Mouse (Mus musculus) T-helper 17 cell (primary cell): ENCODE measurements around the gene Cd300lg.

Experiments used
- in situ Hi-C, 2 experiments: fragments of 300-600 bp; cut with MboI, MseI; formaldehyde crosslinking; loops; 1 replicate in 1 of 2; 2 replicates in 1 of 2; pipeline ENCODE4 v1.15.1; 2025; ENCODE audit warnings: high pct_unique_total_duplicates in 2 of 2

Cd300lg gene

GRCm38 (mm10) chr11:102051541-102051940, 10.2 kb downstream of the Cd300lg start:
- in situ Hi-C loops, result no loop called here

- in situ Hi-C loops, result no loop called here
Observed at GRCm38 (mm10) chr11:102051954-102052353, 10.6 kb downstream of the Cd300lg start.

GRCm38 (mm10) chr11:102052697-102053096, 11.4 kb downstream of the Cd300lg start:
- in situ Hi-C loops, result no loop called here

GRCm38 (mm10) chr11:102053183-102053582, 11.9 kb downstream of the Cd300lg start:
- in situ Hi-C loops, result no loop called here

- in situ Hi-C loops, result no loop called here
Observed at GRCm38 (mm10) chr11:102053847-102054246, 12.5 kb downstream of the Cd300lg start.

GRCm38 (mm10) chr11:102061236-102061940, 20.1 kb downstream of the Cd300lg start:
- in situ Hi-C loops, result no loop called here

- in situ Hi-C loops, result no loop called here
Observed at GRCm38 (mm10) chr11:102061941-102062473, 20.7 kb downstream of the Cd300lg start.

GRCm38 (mm10) chr11:102063076-102063475, 21.8 kb downstream of the Cd300lg start:
- in situ Hi-C loops, result no loop called here

- in situ Hi-C loops, result loop anchor here (5.0 kb wide), 2 partner anchors 68 to 78 kb away; partner anchors contain the start of gene Nags (in 1 of the 2)
Observed at GRCm38 (mm10) chr11:102068969-102069368, 27.7 kb downstream of the Cd300lg start.

GRCm38 (mm10) chr11:102069633-102070032, 28.3 kb downstream of the Cd300lg start:
- in situ Hi-C loops, result loop anchor here (5.0 kb wide), 2 partner anchors 68 to 78 kb away; partner anchors contain the start of gene Nags (in 1 of the 2)

- in situ Hi-C loops, result no loop called here
Observed at GRCm38 (mm10) chr11:102070426-102070825, 29.1 kb downstream of the Cd300lg start.

- in situ Hi-C loops, result no loop called here
Observed at GRCm38 (mm10) chr11:102072729-102073128, 31.4 kb downstream of the Cd300lg start.

GRCm38 (mm10) chr11:102073722-102074121, 32.4 kb downstream of the Cd300lg start:
- in situ Hi-C loops, result no loop called here

GRCm38 (mm10) chr11:102082322-102082721, 41.0 kb downstream of the Cd300lg start:
- in situ Hi-C loops, result no loop called here

- in situ Hi-C loops, result no loop called here
Observed at GRCm38 (mm10) chr11:102083193-102083592, 41.9 kb downstream of the Cd300lg start.

GRCm38 (mm10) chr11:102084159-102084558, 42.9 kb downstream of the Cd300lg start:
- in situ Hi-C loops, result no loop called here

- in situ Hi-C loops, result no loop called here
Observed at GRCm38 (mm10) chr11:102086331-102086730, 45.0 kb downstream of the Cd300lg start.

- in situ Hi-C loops, result no loop called here
Observed at GRCm38 (mm10) chr11:102087081-102087751, 45.9 kb downstream of the Cd300lg start.

- in situ Hi-C loops, result no loop called here
Observed at GRCm38 (mm10) chr11:102087931-102088898, 46.9 kb downstream of the Cd300lg start, which contains the start of gene Mpp2. Gene Mpp2, minus strand, starts transcription at chr11:102088515.

- in situ Hi-C loops, result no loop called here
Observed at GRCm38 (mm10) chr11:102089088-102089808, 47.9 kb downstream of the Cd300lg start.

- in situ Hi-C loops, result no loop called here
Observed at GRCm38 (mm10) chr11:102095676-102096075, 54.4 kb downstream of the Cd300lg start.
